Mouse (Mus musculus): Measurements from ENCODE around the gene Map3k15. TPM values are rescaled to one million over a fixed set of nuclear protein-coding genes. Genes with fewer than 3 reads are reported as not detected.

Map3k15 gene
- polyA plus RNA-seq, 1 experiment from 2014 or later = 0.28 TPM

GRCm38 (mm10) chrX:160107817-160108216 lies 119.6 kb downstream of the Map3k15 start:
- Histone ChIP-seq H3K4me3 (replicated peaks; ENCODE audit: low read depth, low read length) (no peak overlapping the region), H3K9me3 (ENCODE audit: control insufficient read depth, low read length) (no peaks in the 10 kb centered on the region), H3K27ac (replicated peaks; ENCODE audit: low read depth, low read length) (no peak overlapping the region), H3K4me1 (ENCODE audit: control insufficient read depth, insufficient read depth, low read length) (no peaks in the 10 kb centered on the region), H3K4me2 (ENCODE audit: low read length) (no peak overlapping the region), H3K36me3 (ENCODE audit: control insufficient read depth, insufficient read depth, low read length) (no peaks in the 10 kb centered on the region), H3K27me3 (ENCODE audit: control insufficient read depth, insufficient read depth, low read length) (no peaks in the 10 kb centered on the region), H3K9ac (replicated peaks; ENCODE audit: low read length) (no peak overlapping the region)
- WGBS = 66% methylated on average over 4 of the region's 4 CpGs
- ATAC-seq (ENCODE audit: low FRiP score, low TSS enrichment) (no peak), DNase-seq (no peak)

GRCm38 (mm10) chrX:160113777-160114176 lies 125.5 kb downstream of the Map3k15 start:
- 97% methylated on average over 1 of the region's 1 CpGs for WGBS
- Histone ChIP-seq H3K9ac (replicated peaks; ENCODE audit: low read length) (no peak overlapping the region), H3K36me3 (ENCODE audit: control insufficient read depth, insufficient read depth, low read length) (no peaks in the 10 kb centered on the region), H3K9me3 (ENCODE audit: control insufficient read depth, low read length) (no peaks in the 10 kb centered on the region), H3K4me3 (replicated peaks; ENCODE audit: low read depth, low read length) (no peak overlapping the region), H3K4me1 (ENCODE audit: control insufficient read depth, insufficient read depth, low read length) (no peaks in the 10 kb centered on the region), H3K27ac (replicated peaks; ENCODE audit: low read depth, low read length) (no peak overlapping the region), H3K4me2 (ENCODE audit: low read length) (no peak overlapping the region), H3K27me3 (ENCODE audit: control insufficient read depth, insufficient read depth, low read length) (no peaks in the 10 kb centered on the region)
- no peak for ATAC-seq (ENCODE audit: low FRiP score, low TSS enrichment)
- DNase-seq = no peak

GRCm38 (mm10) chrX:160116074-160116473 lies 127.8 kb downstream of the Map3k15 start:
- H3K27me3 ChIP-seq (ENCODE audit: control insufficient read depth, insufficient read depth, low read length) = no peaks in the 10 kb centered on the region
- H3K27ac ChIP-seq (replicated peaks; ENCODE audit: low read depth, low read length) = no peak overlapping the region
- no peak overlapping the region for H3K4me2 ChIP-seq (ENCODE audit: low read length)
- ATAC-seq (ENCODE audit: low FRiP score, low TSS enrichment) = no peak
- no peak overlapping the region for H3K4me3 ChIP-seq (replicated peaks; ENCODE audit: low read depth, low read length)
- no peaks in the 10 kb centered on the region for H3K9me3 ChIP-seq (ENCODE audit: control insufficient read depth, low read length)
- no peak for DNase-seq
- H3K4me1 ChIP-seq (ENCODE audit: control insufficient read depth, insufficient read depth, low read length) = no peaks in the 10 kb centered on the region
- H3K36me3 ChIP-seq (ENCODE audit: control insufficient read depth, insufficient read depth, low read length) = 0 out of 2 replicates have a peak, but pooled peaks cover 3% of the 10 kb centered on the region
- no peak overlapping the region for H3K9ac ChIP-seq (replicated peaks; ENCODE audit: low read length)

GRCm38 (mm10) chrX:160116658-160117057 lies 128.4 kb downstream of the Map3k15 start:
- WGBS = 72% methylated on average over 3 of the region's 3 CpGs
- DNase-seq = peak; percentile 82
- H3K4me1 ChIP-seq (ENCODE audit: control insufficient read depth, insufficient read depth, low read length) = no peaks in the 10 kb centered on the region

GRCm38 (mm10) chrX:160134136-160134843 lies 146.1 kb downstream of the Map3k15 start:
- ATAC-seq (ENCODE audit: low FRiP score, low TSS enrichment) (no peak), DNase-seq (no peak)
- Histone ChIP-seq H3K27ac (replicated peaks; ENCODE audit: low read depth, low read length) (no peak overlapping the region), H3K9ac (replicated peaks; ENCODE audit: low read length) (no peak overlapping the region), H3K4me2 (ENCODE audit: low read length) (no peak overlapping the region), H3K4me1 (ENCODE audit: control insufficient read depth, insufficient read depth, low read length) (no peaks in the 10 kb centered on the region), H3K36me3 (ENCODE audit: control insufficient read depth, insufficient read depth, low read length) (peaks cover 8% of the 10 kb centered on the region), H3K27me3 (ENCODE audit: control insufficient read depth, insufficient read depth, low read length) (no peaks in the 10 kb centered on the region), H3K9me3 (ENCODE audit: control insufficient read depth, low read length) (no peaks in the 10 kb centered on the region), H3K4me3 (replicated peaks; ENCODE audit: low read depth, low read length) (no peak overlapping the region)
- WGBS = 84% methylated on average over 11 of the region's 11 CpGs

More at GRCm38 (mm10) chrX:160116658-160117057, 128.4 kb downstream of the Map3k15 start:
- H3K27me3 ChIP-seq (ENCODE audit: control insufficient read depth, insufficient read depth, low read length) = no peaks in the 10 kb centered on the region
- H3K9me3 ChIP-seq (ENCODE audit: control insufficient read depth, low read length) = no peaks in the 10 kb centered on the region
- H3K9ac ChIP-seq (replicated peaks; ENCODE audit: low read length) = no peak overlapping the region
- peak; percentile 63; the same call in 1 of the 2 replicates for ATAC-seq (ENCODE audit: low FRiP score, low TSS enrichment)
- H3K27ac ChIP-seq (replicated peaks; ENCODE audit: low read depth, low read length) = no peak overlapping the region
- no peak overlapping the region for H3K4me3 ChIP-seq (replicated peaks; ENCODE audit: low read depth, low read length)
- H3K4me2 ChIP-seq (ENCODE audit: low read length) = no peak overlapping the region
- 0 out of 2 replicates have a peak, but pooled peaks cover 5% of the 10 kb centered on the region for H3K36me3 ChIP-seq (ENCODE audit: control insufficient read depth, insufficient read depth, low read length)

GRCm38 (mm10) chrX:160135719-160136118 lies 147.5 kb downstream of the Map3k15 start:
- no peak for ATAC-seq (ENCODE audit: low FRiP score, low TSS enrichment)
- Histone ChIP-seq H3K4me1 (ENCODE audit: control insufficient read depth, insufficient read depth, low read length) (no peaks in the 10 kb centered on the region), H3K4me2 (ENCODE audit: low read length) (peak overlapping the region; percentile 65), H3K27me3 (ENCODE audit: control insufficient read depth, insufficient read depth, low read length) (no peaks in the 10 kb centered on the region), H3K4me3 (replicated peaks; ENCODE audit: low read depth, low read length) (0 out of 2 replicates have a peak overlapping the region, but pooled peaks have one; percentile 2), H3K36me3 (ENCODE audit: control insufficient read depth, insufficient read depth, low read length) (no peaks in the 10 kb centered on the region; the same call in 1 of the 2 replicates), H3K9me3 (ENCODE audit: control insufficient read depth, low read length) (no peaks in the 10 kb centered on the region), H3K27ac (replicated peaks; ENCODE audit: low read depth, low read length) (no peak overlapping the region), H3K9ac (replicated peaks; ENCODE audit: low read length) (no peak overlapping the region)
- no peak for DNase-seq
- 26% methylated on average over 6 of the region's 6 CpGs for WGBS

GRCm38 (mm10) chrX:160136153-160136552 lies 147.9 kb downstream of the Map3k15 start:
- Histone ChIP-seq H3K36me3 (ENCODE audit: control insufficient read depth, insufficient read depth, low read length) (no peaks in the 10 kb centered on the region; the same call in 1 of the 2 replicates), H3K4me1 (ENCODE audit: control insufficient read depth, insufficient read depth, low read length) (no peaks in the 10 kb centered on the region), H3K9ac (replicated peaks; ENCODE audit: low read length) (no peak overlapping the region), H3K27me3 (ENCODE audit: control insufficient read depth, insufficient read depth, low read length) (no peaks in the 10 kb centered on the region), H3K4me3 (replicated peaks; ENCODE audit: low read depth, low read length) (0 out of 2 replicates have a peak overlapping the region, but pooled peaks have one; percentile 2), H3K4me2 (ENCODE audit: low read length) (peak overlapping the region; percentile 65), H3K9me3 (ENCODE audit: control insufficient read depth, low read length) (no peaks in the 10 kb centered on the region), H3K27ac (replicated peaks; ENCODE audit: low read depth, low read length) (no peak overlapping the region)
- peak; percentile 10 for DNase-seq
- ATAC-seq (ENCODE audit: low FRiP score, low TSS enrichment) = no peak
- 20% methylated on average over 5 of the region's 5 CpGs for WGBS

- peak overlapping the region; percentile 86 for H3K27ac ChIP-seq (replicated peaks; ENCODE audit: low read depth, low read length)
- H3K9ac ChIP-seq (replicated peaks; ENCODE audit: low read length) = peak overlapping the region; percentile 64
- WGBS = 28% methylated on average over 18 of the region's 18 CpGs
- DNase-seq (no peak), ATAC-seq (ENCODE audit: low FRiP score, low TSS enrichment) (no peak)
- no peaks in the 10 kb centered on the region for H3K4me1 ChIP-seq (ENCODE audit: control insufficient read depth, insufficient read depth, low read length)
- no peaks in the 10 kb centered on the region for H3K9me3 ChIP-seq (ENCODE audit: control insufficient read depth, low read length)
- H3K36me3 ChIP-seq (ENCODE audit: control insufficient read depth, insufficient read depth, low read length) = no peaks in the 10 kb centered on the region; the same call in 1 of the 2 replicates
- peak overlapping the region; percentile 65 for H3K4me2 ChIP-seq (ENCODE audit: low read length)
- peak overlapping the region; percentile 59 for H3K4me3 ChIP-seq (replicated peaks; ENCODE audit: low read depth, low read length)
- no peaks in the 10 kb centered on the region for H3K27me3 ChIP-seq (ENCODE audit: control insufficient read depth, insufficient read depth, low read length)
Measured at GRCm38 (mm10) chrX:160137177-160137860, 149.1 kb downstream of the Map3k15 start.

Data from midbrain, embryonic 14.5 days (tissue).